Mouse (Mus musculus) right cerebral cortex, postnatal 4 days (tissue): Measurements from ENCODE around the gene Sema3d.

Experiments
- DNase-seq: peaks from one replicate; pipeline ENCODE4 v3.0.0-alpha.2; 2022

Sema3d gene

GRCm38 (mm10) chr5:12637763-12638468 lies 254.7 kb downstream of the Sema3d start:
- no peak for DNase-seq
